In genomic region chr5:34252307-34252966, GRCm38 (mm10) we compare ENCODE assay signal across 11 mouse cellular contexts. TPM values are rescaled to one million over a fixed set of nuclear protein-coding genes. Genes with fewer than 3 reads are reported as not detected.
DNase-seq lines count a peak whose midpoint lies in the region; ATAC-seq and TF ChIP-seq lines count a peak whose summit lies in the region.
"Had no signal": no experiment of that assay in that cellular context is flagged by ENCODE, and none has a peak within 500 bp of the region (broad histone marks: within the 10 kb centered on the region; RNA-seq: fewer than 3 reads in every experiment).

No protein-coding gene starts in this region.

- no peak for TF ChIP-seq EP300 in heart, postnatal 0 days (IDR thresholded peaks at IDR 0.05; ENCODE audit: low read depth)

- no peak overlapping the region for H3K4me3 ChIP-seq in heart, postnatal 0 days (ENCODE audit: low read depth, low read length)
- no peak overlapping the region for H3K4me3 ChIP-seq in forebrain, embryonic 11.5 days (ENCODE audit: low read depth, low read length)
- H3K4me3 ChIP-seq in midbrain, embryonic 16.5 days (ENCODE audit: low read depth, low read length), result no peak overlapping the region
- H3K4me3 ChIP-seq: erythroblast, embryonic 14.5 days had no signal

- H3K4me1 ChIP-seq in heart, postnatal 0 days (ENCODE audit: control insufficient read depth, insufficient read depth), result peaks cover 9% of the 10 kb centered on the region; the same call in 1 of the 2 replicates
- peaks cover 3% of the 10 kb centered on the region; the same call in 1 of the 2 replicates for H3K4me1 ChIP-seq in forebrain, embryonic 11.5 days (replicated peaks; ENCODE audit: control insufficient read depth, insufficient read depth, low read length)
- H3K4me1 ChIP-seq in midbrain, embryonic 16.5 days (ENCODE audit: control insufficient read depth, insufficient read depth, low read length), result peaks cover 22% of the 10 kb centered on the region

- no peaks in the 10 kb centered on the region for H3K9me3 ChIP-seq in heart, postnatal 0 days (replicated peaks; ENCODE audit: control insufficient read depth, low read length)
- no peaks in the 10 kb centered on the region for H3K9me3 ChIP-seq in forebrain, embryonic 11.5 days (ENCODE audit: control insufficient read depth, low read length)
- H3K9me3 ChIP-seq in midbrain, embryonic 16.5 days (replicated peaks; ENCODE audit: control insufficient read depth, low read length, poor library complexity, severe bottlenecking), result no peaks in the 10 kb centered on the region

- H3K27me3 ChIP-seq in heart, postnatal 0 days (ENCODE audit: control insufficient read depth, insufficient read depth, low read length), result no peaks in the 10 kb centered on the region
- H3K27me3 ChIP-seq in forebrain, embryonic 11.5 days (ENCODE audit: control insufficient read depth, insufficient read depth, low read length), result no peaks in the 10 kb centered on the region
- H3K27me3 ChIP-seq in midbrain, embryonic 16.5 days (ENCODE audit: control insufficient read depth, insufficient read depth, low read depth, low read length), result no peaks in the 10 kb centered on the region
- H3K27me3 ChIP-seq: Patski had no signal

- no peak for TF ChIP-seq CTCF in heart, postnatal 0 days (IDR thresholded peaks at IDR 0.05; ENCODE audit: low read depth)

- H3K4me2 ChIP-seq in heart, postnatal 0 days (ENCODE audit: low read depth, low read length), result no peak overlapping the region
- no peak overlapping the region for H3K4me2 ChIP-seq in forebrain, embryonic 11.5 days (ENCODE audit: low read depth, low read length, severe bottlenecking)
- H3K4me2 ChIP-seq in midbrain, embryonic 16.5 days (ENCODE audit: low read length), result no peak overlapping the region

- ATAC-seq in heart, postnatal 0 days (ENCODE audit: insufficient read depth, low read depth), result 0 out of 2 replicates have a peak, but pooled peaks have one; percentile 42
- ATAC-seq in forebrain, embryonic 11.5 days (replicated peaks; ENCODE audit: low FRiP score), result no peak; the same call in 1 of the 2 replicates
- ATAC-seq in midbrain, embryonic 16.5 days, result 0 out of 2 replicates have a peak, but pooled peaks have one; percentile 27
- ATAC-seq: Patski had no signal

- H3K9ac ChIP-seq in heart, postnatal 0 days (replicated peaks; ENCODE audit: low read depth, low read length), result no peak overlapping the region
- H3K9ac ChIP-seq in forebrain, embryonic 11.5 days (ENCODE audit: low read length), result no peak overlapping the region
- H3K9ac ChIP-seq in midbrain, embryonic 16.5 days (ENCODE audit: low read depth, low read length), result no peak overlapping the region
- H3K9ac ChIP-seq: liver, embryonic 14.5 days had no signal

- H3K36me3 ChIP-seq in heart, postnatal 0 days (replicated peaks; ENCODE audit: control insufficient read depth, insufficient read depth, low read length), result no peaks in the 10 kb centered on the region
- H3K36me3 ChIP-seq in forebrain, embryonic 11.5 days (ENCODE audit: control insufficient read depth, insufficient read depth, low read length), result no peaks in the 10 kb centered on the region
- H3K36me3 ChIP-seq in midbrain, embryonic 16.5 days (ENCODE audit: control insufficient read depth, insufficient read depth, low read length), result no peaks in the 10 kb centered on the region

- peak; percentile 72 for DNase-seq in heart, postnatal 0 days (ENCODE audit: low spot score)
- DNase-seq in heart, adult 11 months, result no peak
- peak; percentile 71 for DNase-seq in MN1 (ENCODE audit: low spot score)
- peak; percentile 65 for DNase-seq in forebrain, embryonic 11.5 days (ENCODE audit: low spot score)
- no peak for DNase-seq in urinary bladder, postnatal 4 days (ENCODE audit: low spot score in 2 of 2)
- DNase-seq in urinary bladder, adult 18-20 months (ENCODE audit: low spot score in 2 of 2), result no peak
- no peak for DNase-seq in gastrocnemius, adult 18-20 months (ENCODE audit: low spot score)

- 16% methylated on average over 4 of the region's 4 CpGs for WGBS in heart, postnatal 0 days
- 50% methylated on average over 4 of the region's 4 CpGs for WGBS in forebrain, embryonic 11.5 days
- 24% methylated on average over 4 of the region's 4 CpGs for WGBS in midbrain, embryonic 16.5 days

- peak overlapping the region; percentile 47; the same call in 1 of the 2 replicates for H3K27ac ChIP-seq in heart, postnatal 0 days (ENCODE audit: low read depth)
- H3K27ac ChIP-seq in forebrain, embryonic 11.5 days (ENCODE audit: low read depth, low read length), result no peak overlapping the region
- peak overlapping the region; percentile 51 for H3K27ac ChIP-seq in midbrain, embryonic 16.5 days (ENCODE audit: low read length)
- H3K27ac ChIP-seq: liver, embryonic 14.5 days had no signal

RNA-seq across cellular contexts. Expression of gene Zfyve28, which starts 35.8 kb away (rescaled TPM):
- total RNA-seq in heart, postnatal 0 days (2014; rRNA removed; ENCODE audit: low replicate concordance), result 0.04 and 0.89 TPM in 2 replicates
- polyA plus RNA-seq in heart, postnatal 0 days (2015; fragmentation: Nextera tagmentation; extraction: Ambion mirVana), result 0.16 and 0.19 TPM in 2 replicates
- 1.6 TPM in 2 replicates for polyA plus RNA-seq in forebrain, embryonic 11.5 days (2014; fragmentation: Nextera tagmentation; extraction: Ambion mirVana)
- polyA plus RNA-seq in midbrain, embryonic 16.5 days (2015; fragmentation: Nextera tagmentation; extraction: Ambion mirVana), result 4.0 and 4.9 TPM in 2 replicates
- under 1 TPM; 0.41 to 0.69 TPM for total RNA-seq in gastrocnemius, adult 18-20 months (2021)
- polyA plus RNA-seq: erythroblast, embryonic 14.5 days had no signal

RNA-seq across cellular contexts. Expression of gene Cfap99, which starts 36.0 kb away (rescaled TPM):
- total RNA-seq in heart, postnatal 0 days (2014; rRNA removed; ENCODE audit: low replicate concordance), result not detected in 2 replicates
- polyA plus RNA-seq in heart, postnatal 0 days (2015; fragmentation: Nextera tagmentation; extraction: Ambion mirVana), result not detected in 2 replicates
- polyA plus RNA-seq in forebrain, embryonic 11.5 days (2014; fragmentation: Nextera tagmentation; extraction: Ambion mirVana), result not detected in 2 replicates
- 0.10 and 0.16 TPM in 2 replicates for polyA plus RNA-seq in midbrain, embryonic 16.5 days (2015; fragmentation: Nextera tagmentation; extraction: Ambion mirVana)
- total RNA-seq in gastrocnemius, adult 18-20 months (2021), result not detected
- polyA plus RNA-seq: erythroblast, embryonic 14.5 days; liver, embryonic 14.5 days; Patski had no signal

Comparison
In these comparisons a context has a peak if more than half of its experiments do, and no peak if none do; other contexts are left out.
1. DNase-seq: peak in heart, postnatal 0 days (single experiment), MN1 (single experiment) and forebrain, embryonic 11.5 days (single experiment); none in heart, adult 11 months (single experiment), urinary bladder, postnatal 4 days (0 of 2), urinary bladder, adult 18-20 months (0 of 2) and gastrocnemius, adult 18-20 months (single experiment).